Mouse (Mus musculus): ENCODE results near the gene Morc1.

Gene Morc1

DNA sequence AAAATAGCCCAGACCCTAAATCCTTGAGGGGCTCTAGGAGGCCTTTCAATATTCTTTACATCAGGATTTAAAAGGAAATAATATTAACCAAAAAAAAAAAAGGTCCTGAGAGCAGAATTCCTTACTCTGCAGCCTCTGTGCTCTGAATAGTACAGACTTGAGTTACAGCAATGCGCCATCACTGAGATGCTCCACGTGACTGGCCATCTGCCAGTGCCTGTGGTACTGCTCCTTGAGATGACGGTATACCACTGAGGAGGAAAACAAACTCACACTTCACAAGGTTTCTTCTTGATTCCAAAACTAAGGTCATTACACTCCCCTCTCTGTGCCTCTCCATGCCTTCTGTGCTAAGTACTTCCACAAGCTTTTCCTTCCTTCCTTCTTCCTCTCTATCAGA is 195.1 kb downstream of the Morc1 start:
- DNase-seq (ENCODE audit: low read depth, low spot score), result no peak

GRCm38 (mm10) chr16:48627296-48627695 is 196.3 kb downstream of the Morc1 start:
- DNase-seq (ENCODE audit: low read depth, low spot score), result no peak

DNA sequence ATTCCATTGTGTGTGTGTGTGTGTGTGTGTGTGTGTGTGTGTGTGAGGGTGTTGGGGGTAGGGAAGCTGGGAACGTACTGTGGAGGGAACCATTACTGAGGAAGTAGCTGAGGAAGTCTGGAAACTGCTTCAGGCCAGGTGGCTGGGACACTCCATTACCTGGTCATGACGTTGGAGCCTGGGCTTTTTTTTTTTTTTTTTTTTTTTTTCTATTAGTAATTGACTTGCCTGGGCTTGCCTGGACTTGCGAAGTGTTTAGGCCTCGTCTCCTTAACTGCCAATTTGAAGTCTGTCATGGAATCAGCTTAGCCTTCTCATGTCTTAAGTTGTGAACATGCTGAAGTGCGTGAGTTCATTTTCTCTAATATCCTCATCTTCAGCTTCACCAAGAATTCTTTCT is 198.7 kb downstream of the Morc1 start:
- DNase-seq (ENCODE audit: low read depth, low spot score), result no peak

DNA sequence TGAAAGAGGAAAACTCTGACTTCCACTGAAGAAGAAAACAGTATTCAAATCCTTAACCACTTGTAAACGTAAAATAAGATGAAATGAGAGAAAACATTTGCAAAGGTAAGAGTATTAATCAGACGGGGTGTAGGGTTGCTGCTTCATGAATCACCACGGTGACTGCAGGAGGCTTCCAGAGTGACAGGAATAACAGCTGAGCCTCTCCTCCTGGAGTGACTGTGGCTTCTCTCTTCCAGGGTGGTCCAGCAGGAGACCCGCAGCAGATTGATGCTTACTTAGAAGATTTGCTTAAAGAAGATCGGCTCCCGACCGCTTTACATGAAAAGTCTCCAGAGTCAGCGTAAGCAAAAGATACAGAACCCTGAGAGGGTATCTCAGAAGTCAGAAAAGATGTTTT is 199.4 kb downstream of the Morc1 start:
- DNase-seq (ENCODE audit: low read depth, low spot score), result no peak

GRCm38 (mm10) chr16:48632351-48632750 is 201.3 kb downstream of the Morc1 start:
- peak; percentile 37 for DNase-seq (ENCODE audit: low read depth, low spot score)

DNA sequence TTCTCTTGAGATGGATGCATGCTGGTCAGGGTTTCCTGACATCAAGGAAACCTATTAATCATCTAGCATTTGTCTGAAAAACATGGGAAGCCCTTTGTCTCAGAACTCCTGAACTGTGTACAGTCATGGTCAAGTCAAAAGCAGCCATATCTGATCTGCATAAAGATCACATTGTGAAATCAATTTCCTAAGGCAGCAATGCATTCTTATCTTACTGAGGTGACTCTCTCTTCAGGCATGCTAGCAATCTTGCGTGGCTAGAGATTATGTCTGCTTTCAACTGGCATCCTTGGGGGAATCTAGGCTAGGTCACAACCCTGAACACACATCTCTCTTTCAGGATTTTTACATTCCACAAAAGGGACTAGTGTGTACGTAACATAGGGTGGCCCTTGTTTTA is 215.2 kb downstream of the Morc1 start:
- DNase-seq (ENCODE audit: low read depth, low spot score), result no peak

- peak; percentile 70 for DNase-seq (ENCODE audit: low read depth, low spot score)
Measured at GRCm38 (mm10) chr16:48671696-48672095, 240.7 kb downstream of the Morc1 start.

DNA sequence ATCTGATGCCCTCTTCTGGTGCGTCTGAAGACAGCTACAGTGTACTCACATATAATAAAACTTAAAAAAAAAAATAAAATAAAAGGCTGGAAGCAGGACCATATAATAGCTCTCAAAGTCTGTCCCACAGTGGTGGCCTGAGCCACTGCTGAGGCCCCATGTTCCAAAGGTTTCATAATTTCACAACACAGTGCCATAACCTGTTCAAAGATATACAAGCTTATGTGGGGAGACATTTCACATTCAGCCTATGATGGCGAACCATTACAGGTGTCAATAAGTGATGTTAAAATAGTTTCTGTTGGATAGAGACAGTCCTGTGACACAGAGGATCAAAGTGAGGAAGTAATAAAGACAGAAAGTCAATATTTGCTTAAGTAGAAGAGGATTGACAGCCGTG is 241.6 kb downstream of the Morc1 start:
- peak; percentile 36 for DNase-seq (ENCODE audit: low read depth, low spot score)

DNA sequence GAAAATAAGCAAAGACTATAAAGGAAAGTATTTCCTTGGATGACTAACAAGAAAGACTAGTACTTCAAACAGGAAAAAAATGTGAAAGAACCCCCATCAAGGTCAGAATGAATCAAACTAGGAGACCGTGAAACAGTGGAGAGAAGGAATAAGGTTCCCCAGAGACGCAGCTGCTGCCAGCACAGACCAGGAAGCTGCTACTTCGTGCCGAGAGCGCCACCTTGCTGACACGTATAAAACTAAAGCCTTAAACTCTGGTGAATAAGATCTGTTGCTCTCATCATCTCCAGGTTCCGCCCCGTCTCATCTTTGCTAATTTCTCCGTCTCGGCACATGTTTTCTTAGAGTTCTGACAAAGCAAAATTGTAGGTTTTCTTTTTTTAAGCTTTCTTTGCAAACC is 244.6 kb downstream of the Morc1 start:
- peak; percentile 86 for DNase-seq (ENCODE audit: low read depth, low spot score)

- no peak for DNase-seq (ENCODE audit: low read depth, low spot score)
Measured at GRCm38 (mm10) chr16:48676205-48676604, 245.2 kb downstream of the Morc1 start.

- no peak for DNase-seq (ENCODE audit: low read depth, low spot score)
Measured at GRCm38 (mm10) chr16:48677381-48677780, 246.3 kb downstream of the Morc1 start.

DNA sequence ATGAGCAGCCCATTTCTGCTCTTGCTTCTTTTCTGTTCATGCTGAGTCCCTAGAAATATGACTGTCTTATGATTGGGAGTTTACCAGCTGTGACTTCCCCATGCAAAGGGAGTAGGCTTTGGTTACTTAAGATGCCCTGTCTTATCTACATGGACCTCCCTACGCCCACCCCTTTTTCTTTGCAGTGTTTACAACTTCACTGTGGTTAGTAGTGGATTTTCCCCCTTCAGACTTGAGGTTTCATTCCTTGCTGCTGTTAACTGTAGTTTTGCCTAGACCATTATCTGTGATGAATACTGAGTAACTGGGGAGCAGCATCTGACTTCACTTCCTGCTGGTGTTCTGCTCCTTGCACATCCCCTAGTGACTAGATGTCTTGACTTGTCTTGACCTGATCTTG is 247.0 kb downstream of the Morc1 start:
- DNase-seq (ENCODE audit: low read depth, low spot score), result no peak
